Mouse (Mus musculus): ENCODE measurements around the gene Hdhd3.

DNA sequence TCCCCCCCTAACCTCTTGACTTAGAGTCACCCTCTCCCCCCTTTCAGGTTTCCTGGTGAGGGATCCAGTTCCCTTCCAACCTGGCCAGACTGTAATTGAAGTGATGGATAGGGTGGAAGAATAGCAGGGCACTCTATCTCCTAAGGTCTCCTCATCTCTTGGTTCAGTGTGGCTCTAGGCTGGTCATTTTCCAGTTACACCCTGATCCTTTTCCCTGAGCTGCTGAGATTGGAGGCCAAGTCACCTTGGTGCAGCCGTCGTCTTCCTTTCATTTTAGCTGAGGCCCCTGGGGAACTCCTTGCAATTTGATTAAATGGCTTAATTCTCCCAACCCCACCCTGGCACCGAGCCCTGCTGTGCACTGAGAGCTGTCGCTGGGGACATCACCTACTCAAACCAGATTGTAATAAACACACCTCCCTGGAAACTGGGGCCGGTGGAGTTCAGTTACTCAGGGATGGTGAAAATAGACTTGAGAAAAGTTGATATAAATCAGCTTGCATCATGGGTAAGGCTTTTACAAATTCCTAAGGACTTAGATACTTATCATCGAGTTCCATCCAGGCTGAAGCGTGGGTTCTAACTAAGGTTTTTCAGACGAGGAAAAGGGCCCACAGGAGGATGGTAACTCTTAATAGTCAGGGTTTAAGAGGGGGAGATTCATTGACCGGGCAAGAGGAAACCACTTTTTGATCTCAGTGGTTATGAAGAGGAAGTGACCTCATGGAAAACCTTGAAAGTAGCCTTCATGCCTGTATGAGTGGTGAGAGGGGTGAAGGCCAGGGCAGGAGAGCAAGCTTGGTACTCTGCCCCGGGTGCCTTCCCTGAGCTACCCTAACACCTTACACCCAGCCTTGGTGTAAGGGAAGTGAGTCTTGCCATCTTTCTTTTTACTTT, 22.3 kb downstream of the Hdhd3 start:
- TF ChIP-seq POLR2A (IDR thresholded peaks at IDR 0.05; ENCODE audit: low read depth, low read length) = no peak
- no peak for TF ChIP-seq CTCF (IDR thresholded peaks at IDR 0.05; ENCODE audit: borderline replicate concordance, insufficient read depth, low read length)
